Mouse (Mus musculus): Measurements from ENCODE around the gene Gstp3.
"Not testable (repeated sequence)": the region's sequence is repeated elsewhere in the genome, so short reads cannot be mapped to it uniquely, and the experiment has no call there.

- not testable (repeated sequence) for TF ChIP-seq CTCF (IDR thresholded peaks at IDR 0.05; ENCODE audit: control insufficient read depth, insufficient read depth, insufficient replicate concordance, low read depth, low read length); POLR2A (IDR thresholded peaks at IDR 0.05; ENCODE audit: control insufficient read depth, low read depth, low read length)
Observed at GRCm38 (mm10) chr19:4068242-4068641, 8.9 kb upstream of the Gstp3 start.

Data from testis, adult 2 months (tissue).